22 mouse cellular contexts compared by ENCODE assay signal in genomic region chr8:61210836-61211235, GRCm38 (mm10). TPM values are rescaled to one million over a fixed set of nuclear protein-coding genes. Genes with fewer than 3 reads are reported as not detected.
DNase-seq lines count a peak whose midpoint lies in the region.
"Had no signal": no experiment of that assay in that cellular context is flagged by ENCODE, and none has a peak within 500 bp of the region (broad histone marks: within the 10 kb centered on the region; RNA-seq: fewer than 3 reads in every experiment).

No protein-coding gene starts in this region.

- H3K9me3 ChIP-seq in limb, embryonic 10.5 days (replicated peaks), result no peaks in the 10 kb centered on the region
- H3K9me3 ChIP-seq: embryonic facial prominence, embryonic 15.5 days; heart, embryonic 15.5 days; hindbrain, embryonic 13.5 days had no signal

- no peaks in the 10 kb centered on the region for H3K36me3 ChIP-seq in limb, embryonic 10.5 days
- H3K36me3 ChIP-seq: embryonic facial prominence, embryonic 15.5 days; heart, embryonic 15.5 days; hindbrain, embryonic 13.5 days had no signal

- no peaks in the 10 kb centered on the region for H3K27me3 ChIP-seq in limb, embryonic 10.5 days (ENCODE audit: low read depth, poor library complexity, severe bottlenecking)
- H3K27me3 ChIP-seq: embryonic facial prominence, embryonic 15.5 days; heart, embryonic 15.5 days; hindbrain, embryonic 13.5 days had no signal

- intact Hi-C loops in left cerebral cortex, postnatal 10 days (cut with DNase I), result no loop called here

- H3K4me3 ChIP-seq in limb, embryonic 10.5 days, result no peak overlapping the region
- H3K4me3 ChIP-seq: embryonic facial prominence, embryonic 15.5 days; heart, embryonic 15.5 days; hindbrain, embryonic 13.5 days had no signal

- 91% methylated on average over 8 of the region's 8 CpGs for WGBS in limb, embryonic 10.5 days

- no peak overlapping the region for H3K27ac ChIP-seq in limb, embryonic 10.5 days
- H3K27ac ChIP-seq: embryonic facial prominence, embryonic 15.5 days; heart, embryonic 15.5 days; hindbrain, embryonic 13.5 days; kidney, postnatal 0 days; macrophage had no signal

- H3K4me1 ChIP-seq in limb, embryonic 10.5 days, result peaks cover 4% of the 10 kb centered on the region; the same call in 1 of the 2 replicates
- H3K4me1 ChIP-seq: heart, embryonic 15.5 days had no signal

- peak; percentile 11 to 45 for DNase-seq in cerebellum, postnatal 14 days
- DNase-seq in cerebellum, postnatal 36 days, result no peak
- DNase-seq in frontal cortex, postnatal 36 days (ENCODE audit: low spot score in 2 of 2), result peak; percentile 24 to 56
- DNase-seq in frontal cortex, postnatal 14 days (ENCODE audit: low spot score in 2 of 2), result no peak
- peak; percentile 22 to 66 for DNase-seq in left cerebral cortex, adult 9 months (ENCODE audit: low spot score in 2 of 2)
- DNase-seq in left cerebral cortex, postnatal 10 days (ENCODE audit: extremely low spot score in 1 of 2, low spot score in 2 of 2), result no peak
- DNase-seq in limb, embryonic 10.5 days (ENCODE audit: low spot score), result peak; percentile 9
- DNase-seq in lung, postnatal 4 days, result no peak
- DNase-seq: adrenal gland, postnatal 10 days; cerebellum, adult 11 months; cerebellum, postnatal 25 days; embryo, embryonic 11 days; gastrocnemius, postnatal 36 days; heart, postnatal 36 days; kidney, adult 2 months; spleen, adult 18-20 months; thymus, postnatal 25 days had no signal

RNA-seq across cellular contexts. Expression of gene Sh3rf1, which starts 12.8 kb away (rescaled TPM):
- total RNA-seq in left cerebral cortex, postnatal 10 days (2021), result 10 to 100 TPM; 42.1 to 42.2 TPM
- 7.7 and 7.8 TPM in 2 replicates for polyA plus RNA-seq in limb, embryonic 10.5 days (2016; fragmentation: Nextera tagmentation; extraction: Ambion mirVana)

Comparison
In these comparisons a context has a peak if more than half of its experiments do, and no peak if none do; other contexts are left out.
1. DNase-seq: peak in cerebellum, postnatal 14 days (2 of 2), frontal cortex, postnatal 36 days (2 of 2), left cerebral cortex, adult 9 months (2 of 2) and limb, embryonic 10.5 days (single experiment); none in cerebellum, postnatal 36 days (0 of 2), frontal cortex, postnatal 14 days (0 of 2), left cerebral cortex, postnatal 10 days (0 of 2) and lung, postnatal 4 days (0 of 2).